Mouse (Mus musculus): ENCODE data around the gene Clspn. TPM values are rescaled to one million over a fixed set of nuclear protein-coding genes. Genes with fewer than 3 reads are reported as not detected.

Clspn gene
- polyA plus RNA-seq, 1 experiment from 2014 or later: 17.2 TPM

DNA sequence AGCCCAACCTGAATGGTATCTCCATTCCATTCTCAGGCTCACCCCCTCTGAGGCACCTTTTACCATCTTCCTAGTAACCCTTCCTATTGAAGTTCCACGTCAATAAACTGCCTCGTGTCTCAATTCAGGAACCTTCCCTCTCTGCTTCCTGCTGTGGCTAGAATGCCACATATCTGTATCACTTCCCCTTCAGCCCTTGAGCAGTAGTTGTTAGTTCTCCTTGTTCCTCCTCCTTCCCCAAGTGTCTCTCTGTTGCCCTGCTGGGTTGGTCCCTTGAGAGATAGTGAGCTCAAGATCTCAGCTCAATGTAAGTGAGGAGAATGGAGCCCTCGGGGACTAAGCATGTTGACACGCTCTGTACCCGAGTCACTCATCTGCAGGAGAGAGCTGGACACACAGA is 19.9 kb upstream of the Clspn start:
- ATAC-seq: no peak
- Histone ChIP-seq H3K9ac (replicated peaks) (no peak overlapping the region), H3K9me3 (no peaks in the 10 kb centered on the region), H3K4me1 (replicated peaks) (peaks cover 9% of the 10 kb centered on the region), H3K4me3 (replicated peaks) (no peak overlapping the region), H3K27me3 (0 out of 2 replicates have a peak, but pooled peaks cover 3% of the 10 kb centered on the region), H3K27ac (no peak overlapping the region), H3K36me3 (no peaks in the 10 kb centered on the region), H3K4me2 (replicated peaks) (no peak overlapping the region)
- 74% methylated on average over 5 of the region's 5 CpGs for WGBS

DNA sequence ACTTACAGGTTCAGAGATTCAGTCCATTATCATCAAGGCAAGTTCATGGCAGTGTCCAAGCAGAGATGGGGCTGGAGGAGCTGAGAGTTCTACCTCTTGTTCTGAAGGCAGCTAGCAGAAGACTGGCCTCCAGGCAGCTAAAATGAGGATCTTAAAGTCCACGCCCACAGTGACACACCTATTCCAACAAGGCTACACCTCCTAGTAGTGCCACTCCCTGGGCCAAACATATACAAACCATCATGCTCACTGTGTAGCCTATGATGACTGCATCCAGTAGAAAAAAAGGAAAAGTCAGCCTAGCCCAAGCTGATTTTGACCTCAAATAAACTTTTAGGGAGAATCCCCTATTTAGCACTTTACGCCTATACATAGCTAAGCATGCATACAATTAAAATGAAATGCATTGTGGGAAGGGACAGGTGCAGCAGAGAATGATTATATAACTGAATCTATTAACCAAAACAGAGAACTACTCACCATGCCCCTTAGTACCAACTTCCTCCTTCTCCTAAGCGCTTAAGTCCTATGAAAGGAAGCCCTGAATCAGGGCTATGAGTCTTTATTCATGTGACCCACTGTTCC is 16.2 kb upstream of the Clspn start:
- 85% methylated on average over 3 of the region's 3 CpGs for WGBS
- ATAC-seq: no peak

DNA sequence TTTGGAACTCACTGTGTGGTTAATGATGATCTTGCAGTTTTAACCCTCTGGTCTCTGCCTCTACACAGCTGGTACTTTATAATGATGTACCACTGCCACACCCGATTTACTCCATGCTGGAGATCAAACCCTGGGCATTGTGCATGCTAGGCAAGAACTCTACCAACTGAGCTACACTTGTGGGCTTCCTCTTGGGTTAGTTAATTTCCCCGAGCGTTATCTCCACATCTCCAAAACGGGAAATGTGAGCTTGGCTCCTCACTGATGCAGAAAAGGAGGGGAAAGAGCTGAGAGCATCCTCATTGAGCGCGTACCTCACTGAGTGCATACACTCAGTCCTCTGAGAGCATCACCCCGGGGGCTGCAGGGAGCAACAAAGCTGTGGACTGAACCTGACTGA is 13.9 kb upstream of the Clspn start:
- no peaks in the 10 kb centered on the region for H3K36me3 ChIP-seq
- no peak overlapping the region for H3K4me3 ChIP-seq (replicated peaks)
- 71% methylated on average over 7 of the region's 7 CpGs for WGBS
- no peak overlapping the region for H3K9ac ChIP-seq (replicated peaks)
- H3K27ac ChIP-seq: no peak overlapping the region
- 0 out of 2 replicates have a peak, but pooled peaks cover 2% of the 10 kb centered on the region for H3K4me1 ChIP-seq (replicated peaks)
- no peaks in the 10 kb centered on the region for H3K27me3 ChIP-seq
- H3K4me2 ChIP-seq (replicated peaks): no peak overlapping the region
- H3K9me3 ChIP-seq: no peaks in the 10 kb centered on the region
- no peak for ATAC-seq

More for the DNA sequence above, 16.2 kb upstream of the Clspn start:
- H3K4me2 ChIP-seq (replicated peaks): no peak overlapping the region
- 0 out of 2 replicates have a peak, but pooled peaks cover 2% of the 10 kb centered on the region for H3K4me1 ChIP-seq (replicated peaks)
- H3K9ac ChIP-seq (replicated peaks): no peak overlapping the region
- no peaks in the 10 kb centered on the region for H3K9me3 ChIP-seq
- H3K36me3 ChIP-seq: no peaks in the 10 kb centered on the region
- no peak overlapping the region for H3K27ac ChIP-seq
- no peaks in the 10 kb centered on the region for H3K27me3 ChIP-seq
- H3K4me3 ChIP-seq (replicated peaks): no peak overlapping the region

DNA sequence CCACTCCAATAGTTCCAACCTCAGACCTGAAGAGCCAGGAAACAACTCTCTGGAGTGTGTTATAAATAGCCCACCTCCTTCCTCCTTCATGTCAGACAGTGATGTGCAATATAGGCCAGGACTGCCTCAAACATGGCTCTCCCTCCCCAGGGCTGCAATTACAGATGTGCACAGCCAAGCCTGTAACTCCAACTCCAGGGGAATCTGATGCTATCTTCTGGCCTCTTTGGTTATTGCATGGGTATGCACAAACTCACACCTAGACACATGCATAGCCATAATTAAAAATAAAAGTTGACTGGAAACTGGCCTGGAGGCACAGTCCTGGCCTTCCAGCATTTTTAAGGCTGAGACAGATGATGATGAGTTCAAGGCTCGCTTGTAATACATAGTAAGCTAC is 11.7 kb upstream of the Clspn start:
- Histone ChIP-seq H3K4me3 (replicated peaks) (no peak overlapping the region), H3K9ac (replicated peaks) (no peak overlapping the region), H3K27me3 (no peaks in the 10 kb centered on the region), H3K4me2 (replicated peaks) (no peak overlapping the region), H3K4me1 (replicated peaks) (0 out of 2 replicates have a peak, but pooled peaks cover 2% of the 10 kb centered on the region), H3K9me3 (no peaks in the 10 kb centered on the region), H3K36me3 (no peaks in the 10 kb centered on the region), H3K27ac (no peak overlapping the region)
- 88% methylated on average over 1 of the region's 1 CpGs for WGBS
- no peak for ATAC-seq

DNA sequence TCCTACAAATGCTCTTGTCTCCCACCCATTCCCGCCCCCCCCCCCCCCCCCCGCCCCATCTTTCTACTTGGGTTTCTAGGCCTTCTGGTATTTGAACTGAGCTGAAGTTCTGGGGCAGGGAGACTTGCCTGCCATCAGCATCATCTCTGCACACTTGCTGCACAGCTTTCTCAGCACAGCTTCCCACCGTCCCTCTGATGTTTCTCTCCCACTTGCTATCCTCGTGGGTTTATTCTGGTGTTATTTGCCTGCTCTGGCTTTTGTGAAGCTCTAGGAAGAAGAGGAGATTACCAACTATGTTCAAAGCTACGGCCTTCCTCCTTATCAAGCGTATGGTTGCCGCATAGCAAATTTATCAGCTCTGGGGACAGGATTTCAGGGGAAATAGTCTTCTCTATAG is 11.0 kb upstream of the Clspn start:
- 69% methylated on average over 6 of the region's 7 CpGs for WGBS
- no peak for ATAC-seq

DNA sequence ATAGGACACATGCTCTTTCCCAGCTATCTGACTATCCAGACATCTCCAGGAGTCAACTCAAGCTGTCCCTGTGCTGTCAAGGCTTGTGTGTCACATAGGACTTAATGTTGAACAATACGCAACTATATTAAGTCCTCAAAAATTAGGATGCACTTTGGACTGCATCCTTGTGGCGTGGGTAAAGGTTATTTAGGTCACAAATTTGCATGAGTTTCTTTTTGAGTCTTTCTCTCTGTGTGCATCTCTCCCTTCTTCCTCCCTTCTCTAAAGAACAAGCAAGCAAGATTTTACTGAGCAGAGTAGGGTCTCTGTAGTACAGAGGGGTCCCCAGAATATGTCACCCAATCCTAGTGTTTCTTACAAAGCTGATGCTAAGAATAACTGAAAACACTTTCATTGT is 10.6 kb upstream of the Clspn start:
- no peak overlapping the region for H3K4me2 ChIP-seq (replicated peaks)
- 78% methylated on average over 2 of the region's 2 CpGs for WGBS
- 0 out of 2 replicates have a peak, but pooled peaks cover 2% of the 10 kb centered on the region for H3K4me1 ChIP-seq (replicated peaks)
- H3K4me3 ChIP-seq (replicated peaks): no peak overlapping the region
- no peak for ATAC-seq
- no peaks in the 10 kb centered on the region for H3K9me3 ChIP-seq
- H3K36me3 ChIP-seq: no peaks in the 10 kb centered on the region
- H3K27ac ChIP-seq: no peak overlapping the region
- no peaks in the 10 kb centered on the region for H3K27me3 ChIP-seq
- no peak overlapping the region for H3K9ac ChIP-seq (replicated peaks)

More for the DNA sequence above, 11.0 kb upstream of the Clspn start:
- Histone ChIP-seq H3K36me3 (no peaks in the 10 kb centered on the region), H3K27me3 (no peaks in the 10 kb centered on the region), H3K9ac (replicated peaks) (no peak overlapping the region), H3K4me1 (replicated peaks) (0 out of 2 replicates have a peak, but pooled peaks cover 2% of the 10 kb centered on the region), H3K27ac (no peak overlapping the region), H3K4me2 (replicated peaks) (no peak overlapping the region), H3K9me3 (no peaks in the 10 kb centered on the region), H3K4me3 (replicated peaks) (no peak overlapping the region)

DNA sequence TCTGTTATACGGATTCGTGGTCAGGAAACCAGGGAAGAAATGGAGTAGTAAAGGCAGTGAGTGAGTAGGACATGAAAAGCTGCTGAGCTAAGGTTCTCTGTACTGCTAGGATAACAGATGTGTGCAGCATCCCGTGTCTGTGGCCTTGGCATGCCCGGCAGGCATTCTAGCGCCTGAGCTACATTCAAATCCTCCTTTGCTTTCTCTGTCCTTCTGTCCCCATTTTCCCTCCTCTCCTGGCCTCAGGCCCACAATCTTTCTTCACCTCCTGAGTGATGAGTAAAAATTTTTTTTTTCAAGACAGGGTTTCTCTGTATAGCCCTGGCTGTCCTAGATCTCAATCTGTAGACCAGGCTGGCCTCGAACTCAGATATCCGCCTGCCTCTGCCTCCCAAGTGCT is 4.6 kb upstream of the Clspn start:
- Histone ChIP-seq H3K36me3 (no peaks in the 10 kb centered on the region), H3K4me2 (replicated peaks) (no peak overlapping the region), H3K4me1 (replicated peaks) (peaks cover 5% of the 10 kb centered on the region), H3K27ac (no peak overlapping the region), H3K27me3 (no peaks in the 10 kb centered on the region), H3K9ac (replicated peaks) (no peak overlapping the region), H3K9me3 (no peaks in the 10 kb centered on the region), H3K4me3 (replicated peaks) (no peak overlapping the region)
- no peak for ATAC-seq
- WGBS: 78% methylated on average over 7 of the region's 7 CpGs

DNA sequence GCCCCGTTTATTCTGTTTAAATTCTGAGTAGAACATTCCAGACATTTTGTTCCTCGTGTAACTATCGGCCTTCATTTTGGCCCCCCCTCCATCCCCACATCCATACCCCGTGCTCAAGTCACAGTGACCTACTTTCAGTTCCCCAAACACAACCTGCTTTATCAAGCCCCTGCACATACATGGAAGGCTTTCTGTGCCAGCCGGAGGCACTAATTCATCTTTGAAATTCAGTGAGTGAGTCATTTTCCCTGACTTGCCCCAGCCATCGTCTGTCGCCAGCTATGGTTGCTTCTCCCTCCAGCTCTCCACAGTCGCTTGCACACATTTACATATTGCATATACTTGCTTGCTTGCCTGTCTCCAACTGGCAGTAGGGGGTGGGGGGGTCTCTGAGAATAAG is 3.6 kb upstream of the Clspn start:
- WGBS: 63% methylated on average over 8 of the region's 8 CpGs
- H3K27ac ChIP-seq: no peak overlapping the region
- ATAC-seq: no peak

DNA sequence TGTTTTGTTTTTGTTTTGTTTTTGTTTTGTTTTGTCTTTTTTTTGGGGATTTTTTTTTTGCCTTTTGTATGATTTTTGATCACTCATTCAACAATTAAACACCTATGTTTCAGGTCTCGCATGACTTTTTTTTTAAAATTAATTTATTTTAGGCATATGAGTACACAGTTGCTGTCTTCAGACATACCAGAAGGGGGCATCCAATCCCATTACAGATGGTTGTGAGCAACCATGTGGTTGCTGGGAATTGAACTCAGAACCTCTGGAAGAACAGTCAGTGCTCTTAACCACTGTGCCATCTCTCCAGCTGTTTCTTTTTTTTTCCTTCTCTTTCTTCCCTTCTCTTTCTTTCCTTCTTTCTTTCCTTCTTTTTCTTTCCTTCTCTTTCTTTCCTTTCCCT is 3.0 kb upstream of the Clspn start:
- no peak for ATAC-seq
- H3K9ac ChIP-seq (replicated peaks): no peak overlapping the region
- no peak overlapping the region for H3K4me3 ChIP-seq (replicated peaks)
- 85% methylated on average over 1 of the region's 1 CpGs for WGBS
- H3K4me1 ChIP-seq (replicated peaks): peaks cover 8% of the 10 kb centered on the region
- no peak overlapping the region for H3K27ac ChIP-seq
- H3K27me3 ChIP-seq: no peaks in the 10 kb centered on the region
- H3K36me3 ChIP-seq: no peaks in the 10 kb centered on the region
- H3K4me2 ChIP-seq (replicated peaks): no peak overlapping the region
- no peaks in the 10 kb centered on the region for H3K9me3 ChIP-seq

More for the DNA sequence above, 3.6 kb upstream of the Clspn start:
- no peak overlapping the region for H3K4me3 ChIP-seq (replicated peaks)
- peaks cover 8% of the 10 kb centered on the region for H3K4me1 ChIP-seq (replicated peaks)
- no peak overlapping the region for H3K9ac ChIP-seq (replicated peaks)
- H3K9me3 ChIP-seq: no peaks in the 10 kb centered on the region
- no peak overlapping the region for H3K4me2 ChIP-seq (replicated peaks)
- H3K36me3 ChIP-seq: no peaks in the 10 kb centered on the region
- no peaks in the 10 kb centered on the region for H3K27me3 ChIP-seq

DNA sequence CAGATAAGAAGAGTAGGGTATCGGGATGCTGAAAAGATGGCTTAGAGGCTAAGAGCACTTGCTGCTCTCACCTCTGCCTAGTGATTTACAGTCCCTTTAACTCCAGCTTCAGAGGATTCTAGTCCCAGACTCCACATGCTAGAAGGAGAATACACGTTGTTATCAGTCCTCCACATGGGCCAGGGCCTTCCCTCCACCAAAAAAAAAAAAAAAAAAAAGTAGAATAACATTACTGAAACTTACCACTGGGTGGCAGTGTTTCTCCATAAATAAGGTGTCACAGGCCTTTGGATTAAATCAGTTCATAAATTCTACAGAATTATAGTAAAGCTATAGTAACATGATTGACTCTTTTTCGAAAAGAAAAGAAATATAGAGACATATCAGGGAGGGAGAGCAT is 2.3 kb upstream of the Clspn start:
- no peak for ATAC-seq
- H3K4me2 ChIP-seq (replicated peaks): no peak overlapping the region
- 32% methylated on average over 3 of the region's 3 CpGs for WGBS
- no peaks in the 10 kb centered on the region for H3K36me3 ChIP-seq
- no peaks in the 10 kb centered on the region for H3K27me3 ChIP-seq
- H3K27ac ChIP-seq: no peak overlapping the region
- no peak overlapping the region for H3K4me3 ChIP-seq (replicated peaks)
- peaks cover 8% of the 10 kb centered on the region for H3K4me1 ChIP-seq (replicated peaks)
- no peak overlapping the region for H3K9ac ChIP-seq (replicated peaks)
- H3K9me3 ChIP-seq: no peaks in the 10 kb centered on the region

DNA sequence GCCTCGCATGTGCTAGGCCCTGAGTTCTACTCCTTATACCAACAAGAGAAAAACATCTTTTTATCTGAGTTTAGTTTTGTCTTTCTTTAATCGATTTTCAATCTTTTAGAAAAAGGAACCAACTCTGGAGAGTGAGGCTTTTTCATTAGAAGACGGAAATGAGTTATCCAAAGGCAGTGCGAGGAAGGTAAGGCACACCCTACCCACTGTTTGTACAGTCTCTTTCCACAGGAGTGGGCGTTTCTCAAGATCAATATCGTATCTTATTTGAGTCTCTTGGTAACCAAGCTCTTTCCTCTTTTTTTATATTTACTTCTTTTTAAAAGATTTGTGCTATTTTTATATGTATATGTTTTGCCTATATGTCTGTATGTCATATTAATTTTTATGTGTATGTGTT is 7.1 kb downstream of the Clspn start:
- ATAC-seq: no peak
- H3K9ac ChIP-seq (replicated peaks): no peak overlapping the region
- no peaks in the 10 kb centered on the region for H3K4me1 ChIP-seq (replicated peaks)
- H3K4me3 ChIP-seq (replicated peaks): no peak overlapping the region
- no peak overlapping the region for H3K4me2 ChIP-seq (replicated peaks)
- no peaks in the 10 kb centered on the region for H3K27me3 ChIP-seq
- peaks cover 20% of the 10 kb centered on the region for H3K36me3 ChIP-seq
- H3K9me3 ChIP-seq: no peaks in the 10 kb centered on the region
- H3K27ac ChIP-seq: no peak overlapping the region
- WGBS: 93% methylated on average over 6 of the region's 6 CpGs

DNA sequence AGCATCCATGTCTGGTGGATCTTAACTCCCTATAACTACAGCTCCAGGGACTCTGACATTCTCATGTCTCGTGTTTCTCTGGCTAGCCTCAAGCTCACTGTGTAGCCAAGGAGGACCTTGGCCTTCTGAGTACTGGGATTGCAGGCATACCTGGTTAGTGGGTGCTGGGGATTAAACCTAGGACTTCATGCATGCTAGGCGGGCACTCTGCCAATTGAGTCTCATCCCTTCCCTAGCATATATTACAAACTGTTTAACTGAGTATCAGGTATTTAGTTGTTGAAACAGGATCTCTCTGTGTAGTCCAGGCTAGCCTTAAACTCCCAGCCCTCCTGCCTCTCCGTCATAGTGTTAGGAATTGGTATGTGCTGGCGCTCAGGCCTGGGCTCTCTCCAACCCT is 10.5 kb downstream of the Clspn start:
- no peaks in the 10 kb centered on the region for H3K9me3 ChIP-seq
- no peak overlapping the region for H3K4me2 ChIP-seq (replicated peaks)
- H3K9ac ChIP-seq (replicated peaks): no peak overlapping the region
- ATAC-seq: no peak
- H3K27me3 ChIP-seq: no peaks in the 10 kb centered on the region
- peaks cover 16% of the 10 kb centered on the region for H3K36me3 ChIP-seq
- no peak overlapping the region for H3K27ac ChIP-seq
- no peak overlapping the region for H3K4me3 ChIP-seq (replicated peaks)
- H3K4me1 ChIP-seq (replicated peaks): no peaks in the 10 kb centered on the region
- WGBS: 96% methylated on average over 4 of the region's 4 CpGs

DNA sequence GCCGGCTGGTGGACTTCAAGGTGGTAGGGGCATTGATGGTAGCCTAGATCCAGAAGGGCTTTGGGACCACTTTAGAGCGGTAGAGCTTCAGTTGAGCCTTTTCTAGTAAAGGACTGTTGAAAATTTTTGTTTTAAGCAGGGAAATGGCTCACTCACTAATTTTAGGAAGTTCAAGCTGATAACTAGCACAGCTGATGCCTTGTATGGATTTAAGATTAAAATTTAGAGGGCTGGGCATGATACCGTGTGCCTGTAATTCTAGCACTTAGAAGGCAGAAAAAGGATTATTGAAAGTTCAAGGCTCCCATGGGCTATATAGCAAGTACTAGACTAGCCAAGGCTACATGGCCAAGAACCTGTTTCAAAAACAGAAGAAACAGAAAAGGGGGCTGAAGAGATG is 13.0 kb downstream of the Clspn start:
- H3K27me3 ChIP-seq: no peaks in the 10 kb centered on the region
- no peak overlapping the region for H3K4me3 ChIP-seq (replicated peaks)
- no peak overlapping the region for H3K9ac ChIP-seq (replicated peaks)
- H3K9me3 ChIP-seq: 0 out of 2 replicates have a peak, but pooled peaks cover 2% of the 10 kb centered on the region
- H3K27ac ChIP-seq: no peak overlapping the region
- 95% methylated on average over 3 of the region's 3 CpGs for WGBS
- no peak overlapping the region for H3K4me2 ChIP-seq (replicated peaks)
- no peak for ATAC-seq
- H3K4me1 ChIP-seq (replicated peaks): no peaks in the 10 kb centered on the region
- H3K36me3 ChIP-seq: peaks cover 41% of the 10 kb centered on the region
